Mouse (Mus musculus) brain, embryonic 18.5 days (tissue): ENCODE measurements at regions not wholly inside any gene's neighbourhood (a gene's known extent, or its start where the extent isn't known, plus 50 kb on each side); places are given as distances from the start of the nearest gene placed in this dataset.

ENCODE experiments used
- DNase-seq: peaks from one replicate; pipeline ENCODE4 v3.0.0-alpha.2; 2012; ENCODE audit warnings: low read depth, low spot score

DNA sequence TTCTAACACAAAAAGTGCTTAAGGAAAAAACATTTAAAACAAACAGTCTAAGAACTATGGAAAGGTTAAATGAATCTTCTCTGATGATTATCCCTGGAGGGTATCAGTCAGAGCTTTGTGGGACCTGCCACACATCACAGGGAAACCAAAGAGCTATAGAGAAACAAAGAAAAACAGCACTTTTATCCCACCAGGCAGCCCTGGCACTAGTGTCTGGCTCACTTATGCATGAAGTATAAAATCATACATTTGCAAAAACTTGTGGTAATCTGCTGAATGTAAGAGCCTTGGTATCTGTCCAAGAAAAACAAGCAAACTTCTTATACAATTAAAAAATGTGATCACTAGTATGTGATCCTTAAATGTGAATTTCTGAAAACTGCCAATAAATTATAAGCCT is 972.4 kb upstream of the Ctnnd2 start:
- peak; percentile 16 for DNase-seq

DNA sequence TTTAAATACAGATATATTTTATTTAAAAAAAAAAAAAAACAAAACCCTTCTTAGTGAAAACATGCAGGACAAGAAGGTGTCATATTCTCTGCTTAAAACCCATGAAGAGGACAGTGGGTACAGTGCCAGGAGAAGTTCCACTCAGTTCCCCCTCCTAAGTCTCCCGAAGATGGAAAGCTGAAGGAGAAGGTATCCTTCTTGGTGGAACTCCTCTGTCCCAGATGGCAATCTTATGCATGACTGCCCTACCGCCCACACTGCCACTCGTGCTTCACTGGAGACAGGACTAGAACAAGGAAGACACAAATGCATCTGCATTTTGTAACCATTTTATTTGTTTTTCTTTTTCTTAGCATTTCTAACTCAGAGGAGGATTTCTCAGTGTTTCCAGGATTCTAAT is 948.7 kb upstream of the Ctnnd2 start:
- no peak for DNase-seq

DNA sequence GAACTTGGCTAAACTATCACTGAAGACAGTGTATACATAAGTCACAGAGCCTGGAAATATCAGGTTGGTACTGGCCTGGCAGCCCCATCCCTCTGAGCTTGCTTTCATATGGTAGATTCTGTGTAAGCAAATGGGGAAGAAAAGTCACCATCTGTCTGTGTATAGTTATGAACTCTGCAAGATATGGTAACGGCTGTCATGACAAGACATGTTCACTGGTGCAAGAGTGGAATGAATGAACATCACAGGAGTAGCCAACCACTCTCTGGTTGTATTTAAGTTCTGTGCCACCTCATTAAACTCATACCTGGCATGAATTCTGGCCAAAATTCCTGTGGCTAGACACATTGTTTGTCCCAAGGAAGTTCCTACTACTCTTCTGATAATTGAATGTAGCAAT is 945.5 kb upstream of the Ctnnd2 start:
- peak; percentile 24 for DNase-seq

DNA sequence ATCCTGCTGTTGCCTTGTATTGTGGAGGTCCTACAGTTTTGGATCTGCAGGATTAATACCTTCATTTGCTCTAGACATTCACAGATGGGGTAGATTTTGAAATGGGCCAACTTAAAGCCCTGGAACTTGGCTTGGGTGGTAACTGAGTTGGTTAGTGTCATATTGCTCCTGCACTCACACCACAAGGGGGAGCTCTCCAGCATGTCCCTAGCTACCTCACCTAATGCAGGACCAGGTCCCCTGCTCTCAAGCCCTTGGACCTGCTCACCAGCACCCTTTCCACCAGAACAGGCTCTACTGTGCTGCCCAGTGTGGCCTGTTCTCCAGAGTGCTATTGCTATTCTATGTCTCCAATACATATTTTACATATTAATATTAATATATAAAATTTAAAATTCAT is 937.8 kb upstream of the Ctnnd2 start:
- no peak for DNase-seq

DNA sequence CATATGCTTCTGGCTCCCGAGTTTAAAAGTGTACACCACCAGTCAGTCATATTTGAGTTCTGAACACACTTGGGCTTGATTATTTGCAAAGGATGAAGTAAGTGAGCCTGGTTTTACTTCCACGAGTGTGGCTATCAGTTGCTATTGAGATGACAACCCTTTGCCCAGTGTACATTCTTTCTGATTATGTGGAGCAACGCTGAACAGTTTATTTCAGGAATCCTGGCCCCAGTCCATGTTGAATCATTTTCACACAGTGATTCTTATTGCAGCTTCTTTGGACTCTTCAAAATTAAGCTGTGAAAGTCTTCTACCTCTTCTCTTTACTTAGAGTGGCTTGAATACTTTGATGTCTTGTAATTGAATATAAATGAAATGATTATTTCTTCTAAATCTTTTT is 917.2 kb upstream of the Ctnnd2 start:
- no peak for DNase-seq

DNA sequence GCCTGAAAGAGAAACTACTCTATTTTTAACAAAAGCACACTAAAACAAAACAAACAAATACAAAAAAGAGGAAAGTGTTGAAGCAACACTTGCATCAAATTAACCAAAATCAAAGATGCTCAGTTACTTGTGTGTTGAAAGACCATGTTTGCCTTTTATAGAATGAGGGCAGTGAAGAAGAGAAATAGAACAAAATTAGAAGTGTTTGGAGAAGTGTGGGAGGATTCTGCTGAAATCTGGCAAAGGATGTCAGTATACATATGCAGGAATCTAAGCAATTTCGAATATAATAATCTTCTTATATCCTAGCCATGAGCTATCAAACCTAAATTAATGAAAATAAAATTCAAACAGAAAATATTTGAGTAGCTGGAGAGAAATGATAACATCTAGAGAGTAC is 905.6 kb upstream of the Ctnnd2 start:
- no peak for DNase-seq

DNA sequence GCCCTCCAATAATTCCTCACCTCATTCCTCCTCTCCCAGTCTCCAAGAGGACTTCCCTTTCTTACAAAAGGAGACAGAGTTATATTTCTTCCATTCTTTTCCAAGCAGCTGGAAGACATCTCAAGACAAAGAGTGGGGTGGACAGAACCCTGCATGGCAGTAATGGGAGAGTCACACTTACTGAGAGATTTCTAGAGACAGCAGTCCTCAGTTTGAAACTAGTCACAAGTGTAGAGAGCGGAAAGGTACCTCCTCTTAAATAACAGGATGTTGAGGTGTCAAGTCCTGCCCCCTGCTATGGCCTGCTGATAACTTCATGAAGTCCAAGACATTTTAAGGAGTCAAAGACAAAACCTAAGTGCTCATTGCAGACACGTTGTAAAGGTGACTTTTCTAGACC is 875.9 kb upstream of the Ctnnd2 start:
- DNase-seq: no peak
